8 mouse cellular contexts compared by ENCODE assay signal in genomic region chr5:64487698-64488398, GRCm38 (mm10).
A peak's percentile ranks its signal among the peaks of the same experiment; 100 is the strongest.
DNase-seq lines count a peak whose midpoint lies in the region; ATAC-seq and TF ChIP-seq lines count a peak whose summit lies in the region.

No protein-coding gene starts in this region.

- no peak for TF ChIP-seq CTCF in heart, adult 2 months (IDR thresholded peaks at IDR 0.05)

- TF ChIP-seq POLR2A in heart, adult 2 months (IDR thresholded peaks at IDR 0.05; ENCODE audit: insufficient read depth, low read depth, low read length): no peak

- DNase-seq in heart, adult 2 months: peak in 1 of 2 experiments; percentile 50
- DNase-seq in heart, postnatal 25 days (ENCODE audit: low spot score): no peak
- peak; percentile 57 to 72 for DNase-seq in spleen, postnatal 4 days (ENCODE audit: low spot score in 2 of 2)
- no peak for DNase-seq in cerebellum, adult 18-20 months
- no peak for DNase-seq in layer of hippocampus, postnatal 25 days (ENCODE audit: extremely low spot score in 1 of 2, low spot score in 1 of 2)
- DNase-seq in right cerebral cortex, postnatal 36 days (ENCODE audit: low spot score in 2 of 2): no peak

- H3K27ac ChIP-seq in heart, adult 2 months: peak overlapping the region; percentile 53
- no peak overlapping the region for H3K27ac ChIP-seq in liver, embryonic 15.5 days (replicated peaks)

- peak overlapping the region; percentile 54 for H3K4me2 ChIP-seq in liver, embryonic 15.5 days

- 45% methylated on average over 14 of the region's 14 CpGs for WGBS in heart, adult 2 months
- 33% methylated on average over 14 of the region's 14 CpGs for WGBS in liver, embryonic 15.5 days (ENCODE audit: insufficient replicate concordance)

- intact Hi-C loops in heart, adult 2 months (cut with DNase I): no loop called here
- intact Hi-C loops in heart, postnatal 25 days (cut with DNase I): no loop called here

- H3K9ac ChIP-seq in heart, adult 2 months (ENCODE audit: low read depth, low read length): no peak overlapping the region
- H3K9ac ChIP-seq in liver, embryonic 15.5 days: no peak overlapping the region

- no peaks in the 10 kb centered on the region for H3K4me1 ChIP-seq in heart, adult 2 months (ENCODE audit: control insufficient read depth, insufficient read depth, low read length)
- H3K4me1 ChIP-seq in liver, embryonic 15.5 days (replicated peaks): peaks cover 14% of the 10 kb centered on the region

- no peaks in the 10 kb centered on the region for H3K27me3 ChIP-seq in heart, adult 2 months (ENCODE audit: control insufficient read depth, insufficient read depth, low read length)
- no peaks in the 10 kb centered on the region for H3K27me3 ChIP-seq in liver, embryonic 15.5 days

- peak overlapping the region; percentile 35 for H3K4me3 ChIP-seq in heart, adult 2 months
- peak overlapping the region; percentile 39 for H3K4me3 ChIP-seq in liver, embryonic 15.5 days (replicated peaks)

- ATAC-seq in erythroblast, adult 5-6 weeks (replicated peaks; ENCODE audit: low FRiP score, poor library complexity, severe bottlenecking): peak; percentile 68
- no peak for ATAC-seq in liver, embryonic 15.5 days (ENCODE audit: insufficient read depth)

- TF ChIP-seq EP300 in heart, adult 2 months (IDR thresholded peaks at IDR 0.05; ENCODE audit: insufficient read depth, low read depth, low read length): no peak

- H3K36me3 ChIP-seq in heart, adult 2 months (ENCODE audit: control insufficient read depth, insufficient read depth, low read length): no peaks in the 10 kb centered on the region
- no peaks in the 10 kb centered on the region for H3K36me3 ChIP-seq in liver, embryonic 15.5 days (replicated peaks)

- no peaks in the 10 kb centered on the region for H3K79me2 ChIP-seq in heart, adult 2 months (replicated peaks; ENCODE audit: control insufficient read depth, insufficient read depth, low read length)

- H3K9me3 ChIP-seq in liver, embryonic 15.5 days (replicated peaks): no peaks in the 10 kb centered on the region

Comparison
In these comparisons a context has a peak if more than half of its experiments do, and no peak if none do; other contexts are left out.
1. DNase-seq: peak in spleen, postnatal 4 days (2 of 2); none in heart, postnatal 25 days (single experiment), cerebellum, adult 18-20 months (0 of 2), layer of hippocampus, postnatal 25 days (0 of 2) and right cerebral cortex, postnatal 36 days (0 of 2).